Mouse (Mus musculus) layer of hippocampus, adult 9-11 months (tissue): ENCODE results near the gene Cldn15.

Experiments used
- DNase-seq: peaks from one replicate; pipeline ENCODE4 v3.0.0; 2022

Cldn15 gene

DNA sequence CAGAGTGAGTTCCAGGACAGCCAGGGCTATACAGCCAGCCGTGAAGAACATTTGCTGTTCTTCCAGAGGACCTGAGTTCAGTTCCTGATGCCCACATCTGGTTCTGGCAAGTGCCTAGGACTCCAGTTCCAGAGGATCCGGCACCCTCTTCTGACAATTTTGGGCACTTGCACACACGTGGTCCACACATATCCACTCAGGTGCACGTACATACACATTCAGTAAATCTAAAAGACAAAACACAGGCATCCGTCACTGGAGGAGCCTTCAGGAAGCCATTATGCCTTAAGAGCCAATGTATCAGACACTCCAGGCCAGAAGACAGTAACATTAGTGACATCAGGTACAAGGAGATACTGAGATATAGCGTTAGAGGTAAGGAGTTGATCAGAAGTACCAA lies 15.9 kb upstream of the Cldn15 start:
- DNase-seq, result no peak

DNA sequence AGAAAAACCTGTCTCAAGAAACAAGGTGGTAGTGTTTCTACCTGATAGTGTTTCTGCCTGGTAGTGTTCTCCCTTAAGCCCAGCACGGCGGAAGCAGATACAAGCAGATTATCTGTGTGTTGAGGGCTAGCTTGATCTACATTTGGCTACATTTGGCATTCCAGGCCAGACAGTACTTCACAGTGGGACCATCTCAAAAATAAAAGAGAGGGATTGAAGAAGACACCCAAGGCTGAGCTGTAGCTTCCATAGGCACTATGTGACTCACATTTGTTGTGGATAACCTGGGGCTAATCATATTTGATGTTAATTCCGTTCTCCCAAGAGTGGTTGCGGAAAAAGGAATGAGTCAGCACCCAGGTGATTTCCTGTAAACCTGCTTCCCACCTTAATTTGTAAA lies 14.3 kb upstream of the Cldn15 start:
- DNase-seq, result no peak

DNA sequence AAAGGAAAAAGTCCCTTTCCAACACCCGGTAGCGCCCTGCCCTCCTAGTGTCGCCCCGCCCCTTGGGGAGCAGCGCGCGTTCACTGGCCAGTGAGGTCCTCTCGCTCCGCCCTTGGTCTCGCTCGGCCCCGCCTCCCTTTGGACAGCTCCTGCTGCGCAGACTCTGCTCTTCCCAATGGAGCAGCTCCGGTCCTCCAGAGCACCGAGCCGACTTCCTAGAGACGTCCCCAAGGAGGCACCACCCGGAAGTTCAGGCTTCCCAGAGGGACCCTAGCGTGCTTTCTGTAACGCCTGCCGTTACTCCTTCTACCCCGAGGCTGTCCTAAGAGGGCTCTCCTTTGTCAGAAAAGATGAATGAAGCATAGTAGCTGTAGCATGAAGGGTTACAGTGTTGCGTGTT lies 13.4 kb upstream of the Cldn15 start, which contains the start of gene Fis1:
Gene Fis1 (plus strand): TSS at position 261 of the 400 bp plus-strand sequence.
- DNase-seq, result peak; percentile 97

DNA sequence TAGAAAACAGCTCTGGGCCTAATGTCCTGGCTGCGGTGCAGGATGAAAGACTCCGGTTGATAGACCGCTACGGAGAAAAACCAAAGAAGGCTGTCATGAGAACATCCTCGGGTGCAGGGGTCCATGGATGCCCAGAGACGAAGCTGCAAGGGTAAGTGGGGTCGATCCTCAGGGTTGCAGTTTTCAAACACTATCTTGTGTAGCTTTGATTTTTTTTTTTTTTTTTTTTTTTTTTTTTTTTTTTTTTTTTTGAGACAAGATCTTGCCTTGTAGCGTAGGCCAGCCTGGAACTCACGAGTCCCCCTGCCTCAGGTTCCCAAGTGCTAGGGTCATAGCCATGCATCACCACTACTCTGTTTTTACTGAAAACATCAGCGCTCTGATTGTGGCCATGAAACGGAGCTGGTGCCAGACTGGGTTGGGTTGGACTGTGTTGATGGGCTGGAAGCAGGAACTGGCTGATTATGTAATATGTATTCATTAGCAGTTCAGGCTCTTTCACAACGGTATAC lies 12.9 kb upstream of the Cldn15 start:
- DNase-seq, result peak; percentile 63

DNA sequence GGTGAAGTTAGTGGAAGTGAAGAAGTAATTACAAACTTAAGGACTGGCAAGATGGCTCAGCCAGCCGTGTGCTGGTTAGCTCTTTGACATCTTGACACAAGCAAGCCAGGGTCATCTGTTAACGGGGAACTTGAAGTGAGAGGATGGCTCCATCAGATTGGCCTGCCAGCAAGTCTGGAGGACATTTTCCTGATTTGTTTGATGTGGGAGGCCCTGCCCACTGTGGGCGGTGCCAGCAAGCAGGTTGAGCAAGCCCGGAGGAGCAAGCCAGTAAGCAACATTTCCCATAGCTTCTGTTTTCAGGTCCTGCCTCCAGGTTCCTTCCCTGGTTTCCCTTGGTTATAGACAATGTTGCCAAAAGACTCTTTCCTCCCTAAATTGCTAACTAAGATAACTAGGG lies 10.8 kb upstream of the Cldn15 start:
- no peak for DNase-seq

DNA sequence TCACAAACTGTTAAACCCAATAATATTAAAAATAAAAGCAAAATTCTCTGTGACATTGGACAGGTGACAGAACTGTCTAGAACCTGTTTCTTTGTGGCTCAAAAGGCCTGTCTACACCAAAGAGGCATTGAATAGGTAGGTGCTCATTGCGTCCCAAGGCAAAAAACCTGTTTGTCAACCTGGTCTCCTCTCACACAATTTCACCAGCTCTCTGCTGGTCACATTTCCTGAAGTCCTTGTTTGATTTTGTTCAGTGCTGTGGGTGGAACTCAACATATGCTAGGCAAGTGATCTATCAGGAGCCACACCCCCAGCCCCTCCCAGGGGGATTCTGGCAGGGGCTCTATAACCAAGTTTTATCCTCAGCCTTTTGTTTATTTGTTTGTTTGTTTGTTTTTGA lies 9.2 kb upstream of the Cldn15 start:
- DNase-seq, result no peak

DNA sequence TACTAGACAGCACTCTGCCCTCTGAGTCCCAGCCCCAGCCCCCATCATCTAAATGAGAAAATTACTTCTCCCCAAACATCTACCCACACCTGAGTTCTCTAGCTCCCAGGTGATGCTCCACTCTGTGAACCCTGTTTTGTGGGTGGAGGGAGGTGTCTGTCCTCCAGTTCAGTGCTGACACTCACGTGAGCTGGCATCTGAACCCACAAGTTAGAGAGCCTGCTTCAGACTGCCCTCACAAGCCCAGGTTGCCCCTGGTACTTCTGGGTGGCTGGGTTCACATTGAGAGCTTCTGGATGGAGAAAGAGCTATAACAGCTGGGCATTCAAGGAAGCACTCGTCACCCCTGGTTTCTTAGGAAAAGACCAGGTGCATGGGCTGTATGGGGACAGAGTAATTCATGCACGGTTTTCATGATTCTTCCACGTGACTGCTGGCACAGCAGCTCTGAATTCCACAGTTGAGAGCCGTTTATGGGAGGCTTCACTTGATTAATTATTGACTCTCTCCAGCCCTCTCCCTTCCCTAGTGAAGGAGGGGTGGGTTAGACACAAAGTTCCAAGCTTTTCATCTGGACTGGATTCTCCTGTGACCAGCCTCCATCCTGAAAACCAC lies 7.3 kb upstream of the Cldn15 start:
- DNase-seq, result no peak

DNA sequence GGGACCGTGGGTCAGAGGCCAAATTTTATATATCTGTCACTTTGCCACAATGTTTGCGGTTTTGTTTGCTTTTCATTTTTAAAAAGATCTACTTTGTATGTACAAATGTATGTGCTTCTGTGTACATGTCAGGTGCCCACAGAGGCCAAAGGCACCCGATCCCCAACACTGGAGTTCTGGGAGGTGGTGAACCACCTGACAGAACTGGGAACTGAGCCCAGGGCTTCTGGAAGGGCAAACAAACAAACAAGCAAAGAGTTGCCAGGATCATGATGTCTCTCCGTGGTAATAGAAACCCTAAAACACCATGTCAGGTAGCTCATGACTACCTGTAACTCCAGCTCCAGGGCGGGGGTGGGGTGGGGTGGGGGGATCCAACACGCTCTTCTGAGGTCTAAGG lies 6.4 kb upstream of the Cldn15 start:
- no peak for DNase-seq

DNA sequence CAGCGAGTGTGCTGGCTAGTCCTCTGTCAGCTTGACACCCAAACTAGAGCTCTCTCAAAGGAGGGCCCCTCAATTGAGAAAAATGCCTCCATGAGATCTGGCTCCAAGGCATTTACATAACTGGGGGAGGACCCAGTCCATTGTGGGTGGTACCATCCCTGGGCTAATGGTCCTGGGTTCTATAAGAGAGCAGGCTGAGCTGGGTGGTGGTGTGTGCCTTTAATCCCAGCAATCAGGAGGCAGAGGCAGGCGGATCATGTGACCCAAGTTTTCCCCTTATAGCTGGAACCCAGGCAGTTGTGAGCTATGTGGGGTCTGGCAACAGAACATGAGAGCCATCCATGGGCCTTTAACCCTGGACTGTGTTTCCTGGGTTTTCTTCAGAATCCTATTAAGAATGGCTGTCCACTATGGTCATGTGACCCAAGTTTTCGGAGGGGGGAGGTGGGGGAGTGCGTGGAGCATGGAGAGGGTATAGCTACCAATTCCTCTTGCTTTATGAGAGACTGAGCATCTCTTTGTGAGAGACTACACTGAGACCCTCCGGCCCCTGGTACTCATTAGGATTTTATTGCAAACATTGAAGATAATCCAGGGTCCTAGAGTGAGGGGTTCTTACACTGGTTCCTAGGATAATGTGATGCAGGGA lies 5.0 kb upstream of the Cldn15 start:
- DNase-seq, result no peak

DNA sequence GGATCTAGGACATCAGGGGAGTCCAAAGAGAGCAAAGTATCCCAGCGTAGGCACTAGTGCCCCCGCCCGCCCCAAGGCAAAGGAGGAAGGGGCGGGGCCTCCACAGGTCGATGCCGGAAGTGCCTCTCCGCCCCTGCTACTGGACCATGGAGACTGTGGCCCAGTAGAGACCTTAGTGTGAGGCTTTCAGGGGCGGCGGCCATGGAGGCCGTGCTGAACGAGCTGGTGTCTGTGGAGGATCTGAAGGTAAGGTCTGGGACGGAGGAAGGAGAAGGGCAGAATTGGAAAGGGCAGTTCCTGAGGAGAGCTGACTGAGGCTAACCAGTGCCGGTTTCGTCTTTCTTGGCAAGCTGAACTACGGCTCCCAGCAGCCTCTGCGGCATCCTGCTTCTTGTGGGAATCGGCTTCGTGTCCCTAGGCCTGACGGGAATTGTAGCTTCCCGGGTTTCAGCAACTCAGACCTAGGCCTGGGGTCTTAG lies 4.4 kb upstream of the Cldn15 start:
- peak; percentile 93 for DNase-seq

DNA sequence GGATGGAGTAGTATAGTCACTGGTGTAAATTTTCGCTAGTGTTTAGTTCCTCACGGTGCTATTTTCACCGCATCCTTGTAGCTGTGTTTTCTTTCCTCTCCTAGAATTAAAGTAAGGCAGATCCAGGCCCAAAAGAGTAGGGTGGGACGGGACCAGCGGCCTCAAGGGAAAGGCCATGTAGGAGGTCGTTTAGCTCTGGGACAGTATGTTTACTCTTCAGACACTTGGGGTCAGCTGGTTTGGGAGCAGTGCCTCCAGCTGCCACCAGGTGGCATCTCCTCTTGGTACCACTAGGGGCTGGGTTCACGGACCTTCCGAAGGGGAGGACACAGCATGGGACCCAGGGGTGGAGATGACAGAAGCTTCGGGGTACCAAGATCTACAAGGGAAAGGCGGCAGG lies 3.9 kb upstream of the Cldn15 start:
- peak; percentile 80 for DNase-seq

DNA sequence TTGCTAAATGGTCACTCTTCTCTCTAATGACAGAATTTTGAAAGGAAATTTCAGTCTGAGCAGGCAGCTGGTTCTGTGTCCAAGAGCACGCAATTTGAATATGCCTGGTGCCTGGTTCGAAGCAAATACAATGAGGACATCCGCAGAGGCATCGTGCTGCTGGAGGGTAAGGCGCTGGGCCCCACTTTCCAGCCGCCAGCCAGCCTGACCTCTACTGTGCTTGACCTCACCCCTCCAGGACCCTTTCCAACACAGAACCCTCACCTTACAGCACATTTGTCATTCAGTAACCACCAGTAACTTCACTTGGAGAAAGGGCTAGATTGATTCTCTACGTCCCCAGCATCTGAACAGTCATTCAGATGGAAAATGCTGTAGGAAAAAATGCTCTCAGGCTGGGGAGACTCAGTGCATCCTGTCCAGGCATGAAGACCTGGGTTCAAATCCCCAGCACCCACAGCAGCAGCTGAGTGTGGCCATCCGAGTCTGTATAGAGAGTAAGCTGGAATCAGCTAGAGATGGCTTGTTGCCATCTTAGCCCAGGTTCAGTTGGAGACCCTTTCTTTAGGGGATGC lies 3.4 kb upstream of the Cldn15 start:
- DNase-seq, result no peak

DNA sequence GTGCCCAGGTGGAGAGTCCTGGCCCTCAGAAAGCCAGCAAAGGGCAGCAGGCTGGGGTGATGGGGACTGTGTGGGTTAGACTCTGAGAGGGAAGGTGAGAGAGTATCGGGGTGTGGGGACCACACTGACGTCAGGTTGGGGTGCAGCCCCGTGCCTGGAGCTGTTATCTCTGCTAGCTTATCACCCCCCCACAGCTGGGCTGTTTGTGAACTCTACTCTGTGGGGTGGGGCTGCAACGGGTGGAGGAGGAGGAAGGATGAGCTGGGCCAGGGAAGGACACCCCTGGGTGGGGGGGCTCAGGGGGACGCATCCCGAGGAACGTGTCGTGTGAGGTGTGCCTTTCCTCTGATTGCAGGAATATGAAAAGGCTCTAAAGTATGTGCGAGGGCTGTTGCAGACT lies 1.2 kb upstream of the Cldn15 start:
- DNase-seq, result no peak

DNA sequence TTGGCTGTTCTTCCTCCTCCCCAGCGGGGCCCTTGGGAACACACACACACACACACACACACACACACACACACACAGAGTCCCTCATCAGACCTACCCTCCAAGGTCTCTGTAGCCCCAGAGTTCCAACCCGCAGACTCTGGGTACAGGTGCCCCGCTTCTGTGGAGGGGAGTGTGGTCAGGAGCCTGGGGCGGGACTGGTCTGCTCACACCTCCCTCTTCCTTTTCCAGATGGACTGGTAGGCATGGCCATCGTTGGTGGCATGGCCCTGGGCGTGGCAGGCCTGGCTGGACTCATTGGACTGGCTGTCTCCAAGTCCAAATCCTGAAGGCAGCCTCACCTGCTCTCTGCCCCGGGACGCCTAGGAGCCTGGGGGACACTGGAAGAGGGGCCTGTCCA lies 730 bp upstream of the Cldn15 start:
- no peak for DNase-seq

DNA sequence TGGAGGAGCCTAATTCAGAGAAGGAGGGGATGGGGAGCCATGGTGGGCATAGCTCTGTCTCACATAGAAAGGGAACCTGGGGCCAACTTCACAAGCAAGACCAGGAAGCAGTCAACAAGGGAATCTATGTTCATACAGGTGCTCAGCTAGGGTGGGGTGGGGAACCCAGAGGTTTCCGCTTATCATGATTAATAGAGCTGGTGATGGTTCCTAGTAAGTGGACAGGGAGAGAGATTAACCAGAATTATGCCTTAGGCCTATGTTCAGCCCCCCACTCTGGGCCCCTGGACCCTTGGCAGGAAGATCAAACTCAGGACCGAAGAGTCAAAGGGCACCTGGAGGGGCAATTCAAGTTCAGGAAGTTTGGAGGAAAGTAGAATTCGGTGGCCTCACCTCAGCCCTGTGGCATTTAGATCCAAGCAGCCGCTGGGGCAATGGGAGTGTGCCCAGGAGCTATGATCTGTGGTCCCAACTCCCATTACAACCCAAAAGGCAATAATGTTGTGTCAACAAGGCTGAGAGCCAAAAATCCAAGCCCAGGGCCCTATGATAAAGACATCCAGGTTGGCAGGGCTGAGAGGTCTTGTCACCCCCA lies 542 bp downstream of the Cldn15 start:
- no peak for DNase-seq

DNA sequence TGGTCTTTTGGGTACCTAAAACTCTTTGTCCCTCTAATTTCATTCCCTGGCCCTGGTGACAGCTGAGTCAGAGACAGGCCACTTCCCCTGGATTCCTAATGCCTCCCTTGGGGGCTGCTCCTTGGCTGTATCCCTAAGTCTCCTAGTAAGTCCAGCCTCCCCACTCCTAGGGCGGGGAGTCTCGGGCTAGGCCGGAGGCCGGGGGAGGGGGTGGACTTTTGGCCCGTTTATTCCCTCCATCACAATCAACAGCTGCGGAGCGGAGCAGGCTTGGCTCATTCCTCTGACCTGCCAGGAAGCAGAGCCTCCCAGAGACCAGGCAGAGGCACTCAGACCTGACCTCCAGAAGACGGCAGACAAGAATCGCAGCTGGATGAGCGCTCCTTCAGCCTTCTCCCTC lies 1.2 kb downstream of the Cldn15 start:
- no peak for DNase-seq

DNA sequence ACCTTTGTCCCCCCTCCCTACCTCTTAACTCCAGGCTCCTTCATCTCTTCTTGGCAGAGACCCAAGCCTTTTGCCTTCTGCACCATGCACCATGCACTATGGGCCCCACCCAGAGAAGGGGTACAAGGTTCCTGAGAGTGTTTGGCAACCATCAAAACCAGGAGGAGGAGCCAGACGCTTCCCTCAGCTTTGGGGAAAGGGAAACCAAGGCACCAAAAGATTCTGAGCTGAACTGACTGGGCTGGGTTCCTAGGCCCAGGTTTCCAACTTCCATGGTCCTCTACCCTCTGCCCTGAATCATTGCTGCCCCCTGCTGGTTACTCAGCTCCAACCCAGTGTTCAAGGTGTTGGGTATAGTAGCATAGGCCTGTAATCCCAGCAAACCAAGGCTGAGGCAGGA lies 4.3 kb downstream of the Cldn15 start:
- DNase-seq, result no peak

DNA sequence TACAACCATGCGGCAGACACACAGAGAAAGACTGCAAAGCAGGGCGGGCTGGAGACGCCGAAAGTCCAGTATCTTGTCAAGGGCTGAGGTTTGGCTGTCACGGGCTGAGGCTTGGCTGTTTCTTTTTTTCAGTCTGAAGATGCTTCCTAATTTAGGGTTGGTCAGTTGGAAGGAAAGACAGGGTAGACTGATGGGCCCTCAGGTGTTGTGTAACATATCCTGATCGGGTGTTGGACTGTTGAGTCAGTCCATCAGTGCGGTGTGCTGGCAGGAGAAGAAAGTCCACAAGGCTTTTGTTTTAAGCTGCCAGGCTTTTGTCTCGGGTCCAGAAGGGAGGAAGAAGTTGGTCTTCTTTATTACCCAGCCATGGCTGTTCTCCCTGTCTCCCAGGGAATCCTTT lies 7.3 kb downstream of the Cldn15 start:
- no peak for DNase-seq

DNA sequence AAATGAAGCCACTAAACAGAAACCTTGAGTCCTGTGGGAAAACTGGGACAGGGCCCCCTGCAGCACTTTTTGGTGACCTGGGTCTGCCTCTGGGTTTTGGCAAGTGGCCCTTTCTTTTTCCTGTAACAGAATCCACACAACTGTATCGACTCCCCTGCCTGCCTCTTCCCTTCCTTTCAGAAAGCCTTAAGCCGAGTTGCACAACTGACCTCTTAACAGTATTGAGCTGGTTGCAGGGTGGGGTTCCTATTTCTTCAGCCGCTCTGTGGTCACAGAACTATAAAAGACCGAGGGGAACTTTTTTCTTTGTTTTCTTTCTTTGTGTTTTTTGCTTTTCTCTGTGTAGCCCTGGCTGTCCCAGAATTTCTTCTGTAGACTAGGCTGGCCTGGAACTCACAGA lies 11.4 kb downstream of the Cldn15 start:
- DNase-seq, result no peak

DNA sequence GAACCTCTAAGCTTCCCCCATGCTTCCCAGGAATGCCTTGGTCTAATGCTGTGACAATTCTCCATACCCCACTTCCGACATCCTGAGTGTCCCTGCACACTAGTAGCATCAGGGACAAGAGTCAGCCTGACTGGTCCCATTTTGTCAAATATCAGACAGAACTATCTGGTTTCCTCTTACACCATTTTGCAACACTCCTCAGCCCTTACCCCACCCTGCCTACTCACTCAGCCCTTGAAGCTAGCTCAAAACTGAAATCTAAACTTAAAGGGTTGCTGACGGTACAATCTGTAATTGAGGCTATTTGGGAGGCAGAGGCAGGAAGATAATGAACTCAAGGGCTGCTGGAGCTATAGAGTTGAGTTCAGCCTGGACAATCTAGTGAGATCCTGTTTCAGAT lies 13.3 kb downstream of the Cldn15 start:
- DNase-seq, result no peak

DNA sequence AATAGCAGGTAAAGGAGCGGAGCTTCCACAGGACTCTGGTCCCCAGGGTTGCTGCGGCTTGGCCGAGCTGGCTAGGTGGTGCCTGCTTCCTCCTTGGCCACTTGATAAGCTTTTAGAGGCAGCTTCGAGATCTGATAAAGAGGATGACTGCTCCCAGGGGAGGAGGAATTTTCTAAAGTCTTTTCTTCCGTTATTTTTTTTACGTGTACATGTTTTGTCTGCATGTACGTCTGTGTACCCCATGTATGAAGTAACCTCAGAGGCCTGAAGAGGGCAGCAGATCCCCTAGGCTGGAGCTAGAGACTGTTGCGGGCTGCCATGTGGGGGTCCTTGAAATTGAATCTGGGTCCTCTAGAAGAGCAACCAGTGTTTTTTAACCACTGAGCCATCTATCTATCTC lies 14.6 kb downstream of the Cldn15 start:
- no peak for DNase-seq

DNA sequence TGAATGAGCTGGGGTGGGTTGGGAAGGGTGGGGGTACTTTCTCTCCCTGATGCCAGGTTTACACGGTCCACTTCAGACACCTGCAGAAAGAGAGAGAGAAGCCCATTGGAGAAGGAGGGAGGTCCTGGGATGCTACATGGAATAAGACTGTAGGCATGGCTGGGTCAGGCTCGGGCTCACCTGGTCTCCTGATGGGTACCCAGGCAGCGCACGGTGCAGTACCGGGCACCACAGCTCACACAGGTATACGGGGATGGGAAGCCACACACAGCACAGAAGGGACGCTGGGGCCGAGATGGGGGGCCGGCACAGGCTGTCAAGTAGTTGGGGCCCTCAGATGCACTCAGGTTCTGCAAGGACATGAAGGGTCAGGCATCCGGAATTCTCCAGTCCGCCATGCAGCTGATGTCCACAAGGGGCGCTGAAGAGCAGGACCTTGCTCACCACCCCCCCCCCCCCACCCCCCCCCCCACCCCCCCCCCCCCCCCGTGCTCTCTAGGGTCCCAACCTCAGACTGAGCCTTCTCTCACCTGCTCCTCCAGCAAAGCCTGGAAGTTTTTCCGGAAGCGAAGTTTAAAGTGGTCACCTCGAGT lies 16.0 kb downstream of the Cldn15 start:
- DNase-seq, result no peak

DNA sequence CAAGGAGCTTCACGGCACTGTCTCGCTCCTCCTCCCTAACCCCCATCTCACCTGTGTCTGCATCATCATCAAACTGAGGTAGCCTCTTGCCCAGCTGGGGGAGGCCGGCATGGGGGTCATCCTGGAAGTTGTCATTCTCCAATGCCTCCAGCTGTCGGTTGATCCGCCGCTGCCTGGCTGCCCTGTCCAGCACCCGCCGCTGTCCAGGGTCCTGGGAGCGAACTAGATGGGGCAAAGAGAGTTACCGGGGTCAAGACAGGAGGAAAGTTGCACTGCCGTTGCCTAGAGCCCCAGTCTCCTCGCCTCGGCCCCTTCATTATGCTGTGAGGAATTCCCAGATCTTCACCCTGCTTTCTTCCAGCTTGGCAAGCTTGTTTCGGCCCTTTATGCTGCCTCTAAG lies 18.4 kb downstream of the Cldn15 start:
- no peak for DNase-seq

DNA sequence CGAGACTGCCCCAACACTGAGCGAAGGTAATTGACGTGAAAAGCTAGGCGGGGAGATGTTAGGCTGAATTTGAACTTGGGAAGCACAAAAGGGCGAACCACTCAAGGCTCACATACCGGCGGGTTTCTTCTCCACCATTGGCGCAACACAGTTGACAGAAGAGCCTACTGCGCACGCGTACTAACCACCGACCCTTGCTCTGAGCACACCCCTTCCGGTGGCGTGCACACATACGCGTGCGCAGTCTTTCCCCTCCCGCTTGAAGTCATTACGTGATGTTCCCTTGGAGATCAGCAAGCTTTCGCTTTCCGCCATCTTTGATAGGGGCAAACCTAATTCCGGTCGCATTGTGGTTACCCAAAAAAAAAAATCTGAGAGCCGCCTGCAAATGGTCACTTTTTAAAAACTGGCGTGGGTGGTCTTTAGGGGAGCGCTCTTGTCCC lies 20.3 kb downstream of the Cldn15 start, which contains the start of gene Plod3:
Gene Plod3 (plus strand): TSS at position 325 of the 443 bp plus-strand sequence.
- DNase-seq, result peak; percentile 99
